Mouse (Mus musculus): ENCODE measurements at regions not wholly inside any gene's neighbourhood (a gene's known extent, or its start where the extent isn't known, plus 50 kb on each side); places are given as distances from the start of the nearest gene placed in this dataset.

DNA sequence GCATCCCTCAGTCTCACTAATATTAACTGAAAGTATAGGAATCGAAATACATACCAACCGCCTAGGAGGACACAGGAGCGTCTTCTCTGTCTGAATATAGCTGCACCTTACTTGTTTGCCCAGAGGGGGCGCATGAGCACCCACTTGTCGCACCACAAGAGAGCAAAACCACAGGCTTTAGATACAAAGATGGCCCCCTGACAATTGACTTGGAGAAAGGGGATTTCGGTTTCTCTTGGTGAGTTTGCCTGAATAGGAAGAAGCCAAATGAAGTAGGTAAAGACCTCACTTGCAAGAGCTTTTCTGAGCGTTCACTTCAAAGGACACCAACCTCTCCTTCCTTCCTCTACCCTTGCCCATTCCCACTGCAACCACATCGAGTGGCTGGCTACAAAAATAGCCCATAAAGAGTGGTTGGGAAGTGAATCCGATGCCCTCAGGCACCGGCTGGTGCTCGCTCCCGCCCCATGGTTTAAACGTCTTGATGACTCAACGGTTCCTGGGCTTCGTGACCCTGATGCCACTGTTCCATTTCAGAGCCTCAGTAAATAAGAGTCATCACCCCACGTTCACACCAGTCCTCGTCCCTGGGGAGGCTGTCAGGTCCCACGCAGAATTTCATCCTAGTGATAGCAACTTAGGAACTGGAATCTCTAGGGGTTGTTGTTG, 180.1 kb upstream of the Dyrk2 start:
- no peak for ATAC-seq (replicated peaks; ENCODE audit: low FRiP score)
- peaks cover 21% of the 10 kb centered on the region for H3K4me1 ChIP-seq

DNA sequence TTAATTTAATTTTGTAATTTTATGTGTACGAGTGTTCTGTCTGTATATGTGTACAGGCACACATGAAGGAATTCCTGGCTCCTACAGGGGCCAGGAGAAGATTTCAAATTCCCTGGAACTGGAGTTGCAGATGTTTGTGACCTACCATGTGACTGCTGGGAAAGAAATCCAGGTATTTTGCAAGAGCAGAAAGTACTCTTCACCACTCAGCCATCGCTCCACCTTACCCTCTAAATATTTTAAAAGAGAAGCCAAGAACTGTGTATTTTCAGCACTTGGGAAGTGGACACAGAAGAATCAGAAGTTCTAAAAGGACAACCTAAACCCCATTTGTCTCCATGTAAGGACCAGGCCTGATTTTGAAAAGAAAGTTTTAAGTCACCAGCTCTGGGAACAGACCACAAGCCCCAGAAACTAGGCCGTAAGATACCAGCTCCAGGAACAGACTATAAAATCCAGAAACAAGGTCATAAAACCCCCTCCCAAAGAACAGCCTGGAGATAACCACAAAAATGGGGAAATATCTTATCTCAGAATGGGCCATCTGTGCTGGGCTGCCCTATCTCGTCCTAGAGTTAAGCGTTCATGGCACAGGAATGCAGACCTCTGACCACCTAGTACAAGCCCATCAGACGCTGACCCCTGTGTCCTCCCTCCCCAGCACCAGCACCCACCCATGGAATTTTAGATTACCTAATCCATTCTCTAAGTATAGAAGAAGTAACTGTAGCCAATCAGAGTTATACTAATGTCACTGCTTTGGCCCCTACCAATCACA, 178.8 kb upstream of the Dyrk2 start:
- H3K27ac ChIP-seq, result no peak overlapping the region

More for the DNA sequence above, 180.1 kb upstream of the Dyrk2 start:
- H3K9me3 ChIP-seq (replicated peaks), result no peaks in the 10 kb centered on the region
- no peaks in the 10 kb centered on the region for H3K36me3 ChIP-seq
- whole genome bisulfite sequencing, result 78% methylated on average over 18 of the region's 18 CpGs
- no peak overlapping the region for H3K9ac ChIP-seq
- H3K27ac ChIP-seq, result no peak overlapping the region
- no peaks in the 10 kb centered on the region for H3K27me3 ChIP-seq
- H3K4me3 ChIP-seq (replicated peaks), result no peak overlapping the region
- H3K4me2 ChIP-seq, result no peak overlapping the region

DNA sequence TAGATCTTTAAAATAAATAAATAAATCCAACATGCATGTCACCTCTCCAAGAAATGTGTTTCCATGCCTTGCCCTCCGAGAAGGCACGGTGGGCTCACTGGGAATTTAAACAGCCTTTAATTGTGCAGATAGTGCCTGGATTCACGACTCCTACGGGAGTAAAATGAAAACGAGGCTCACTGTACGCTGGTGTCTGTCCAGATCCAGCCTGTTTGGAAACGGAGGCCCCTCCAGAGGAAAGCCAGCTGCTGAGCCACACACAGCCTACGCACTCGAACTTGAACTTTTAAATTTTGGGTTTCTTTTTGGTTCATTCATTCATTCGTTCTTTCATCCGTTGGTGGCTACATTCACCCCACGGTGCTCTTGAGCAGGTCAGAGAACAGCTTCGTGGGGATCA, 175.1 kb upstream of the Dyrk2 start:
- Histone ChIP-seq H3K27ac (no peak overlapping the region), H3K27me3 (no peaks in the 10 kb centered on the region), H3K4me3 (replicated peaks) (no peak overlapping the region), H3K36me3 (no peaks in the 10 kb centered on the region), H3K4me2 (no peak overlapping the region), H3K9ac (no peak overlapping the region), H3K9me3 (replicated peaks) (no peaks in the 10 kb centered on the region), H3K4me1 (0 out of 2 replicates have a peak, but pooled peaks cover 5% of the 10 kb centered on the region)
- no peak for ATAC-seq (replicated peaks; ENCODE audit: low FRiP score)
- 62% methylated on average over 13 of the region's 13 CpGs for WGBS

More for the DNA sequence above, 178.8 kb upstream of the Dyrk2 start:
- no peaks in the 10 kb centered on the region for H3K27me3 ChIP-seq
- H3K4me1 ChIP-seq, result peaks cover 14% of the 10 kb centered on the region
- no peak overlapping the region for H3K9ac ChIP-seq
- 86% methylated on average over 6 of the region's 6 CpGs for WGBS
- no peaks in the 10 kb centered on the region for H3K9me3 ChIP-seq (replicated peaks)
- H3K4me2 ChIP-seq, result no peak overlapping the region
- ATAC-seq (replicated peaks; ENCODE audit: low FRiP score), result no peak
- H3K36me3 ChIP-seq, result no peaks in the 10 kb centered on the region
- H3K4me3 ChIP-seq (replicated peaks), result no peak overlapping the region

DNA sequence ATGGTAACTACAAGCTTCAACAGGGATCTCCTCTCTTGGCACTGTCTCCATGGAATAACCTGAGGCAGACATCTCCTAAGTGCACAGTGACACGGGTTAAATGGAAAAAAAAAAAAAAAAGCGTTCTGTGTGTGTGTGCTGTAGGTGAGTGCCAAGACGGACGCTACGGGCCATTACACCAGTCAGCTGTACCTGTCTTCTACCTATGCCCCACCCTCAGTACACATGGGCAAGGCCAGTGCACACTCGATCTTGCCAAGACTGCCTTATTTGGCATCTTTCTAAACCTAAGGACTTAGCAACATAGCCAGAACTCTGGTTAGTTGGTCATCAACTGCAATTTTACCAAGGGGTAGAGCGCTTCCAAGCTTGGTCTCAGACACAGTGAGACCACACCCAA, 173.1 kb upstream of the Dyrk2 start:
- Histone ChIP-seq H3K9ac (no peak overlapping the region), H3K4me2 (no peak overlapping the region), H3K27ac (no peak overlapping the region), H3K27me3 (no peaks in the 10 kb centered on the region), H3K9me3 (replicated peaks) (no peaks in the 10 kb centered on the region), H3K4me3 (replicated peaks) (no peak overlapping the region), H3K36me3 (no peaks in the 10 kb centered on the region), H3K4me1 (0 out of 2 replicates have a peak, but pooled peaks cover 10% of the 10 kb centered on the region)
- 84% methylated on average over 7 of the region's 7 CpGs for WGBS
- ATAC-seq (replicated peaks; ENCODE audit: low FRiP score), result no peak

GRCm38 (mm10) chr10:119040205-119040604, 170.2 kb upstream of the Dyrk2 start:
- Histone ChIP-seq H3K9ac (no peak overlapping the region), H3K4me1 (0 out of 2 replicates have a peak, but pooled peaks cover 10% of the 10 kb centered on the region), H3K4me2 (no peak overlapping the region), H3K27ac (0 out of 2 replicates have a peak overlapping the region, but pooled peaks have one; percentile 45), H3K36me3 (no peaks in the 10 kb centered on the region), H3K4me3 (replicated peaks) (no peak overlapping the region), H3K27me3 (no peaks in the 10 kb centered on the region), H3K9me3 (replicated peaks) (no peaks in the 10 kb centered on the region)
- WGBS, result 61% methylated on average over 4 of the region's 4 CpGs
- no peak for ATAC-seq (replicated peaks; ENCODE audit: low FRiP score)

DNA sequence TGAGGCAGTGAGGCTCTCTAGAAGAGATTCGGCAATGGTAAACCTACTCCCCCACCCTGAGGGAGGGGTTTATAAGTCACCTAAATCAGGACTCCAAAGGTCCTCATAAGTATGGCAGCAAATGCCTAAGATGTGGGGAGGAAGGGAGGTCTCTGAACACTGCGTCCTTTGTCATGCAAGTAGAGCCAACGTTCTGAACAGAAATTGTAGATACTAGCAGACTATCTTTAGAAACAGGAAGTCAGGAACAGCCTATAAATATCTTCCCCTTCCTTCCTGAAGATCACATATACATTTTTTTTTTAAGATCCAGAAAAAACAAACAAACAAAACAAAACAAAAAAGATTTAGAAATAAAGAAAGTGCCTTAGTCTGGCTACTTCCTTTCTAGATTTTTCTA, 169.7 kb upstream of the Dyrk2 start:
- H3K27ac ChIP-seq, result 0 out of 2 replicates have a peak overlapping the region, but pooled peaks have one; percentile 27
- ATAC-seq (replicated peaks; ENCODE audit: low FRiP score), result no peak
- H3K36me3 ChIP-seq, result no peaks in the 10 kb centered on the region
- H3K9me3 ChIP-seq (replicated peaks), result no peaks in the 10 kb centered on the region
- H3K4me2 ChIP-seq, result no peak overlapping the region
- no peak overlapping the region for H3K9ac ChIP-seq
- 38% methylated on average over 3 of the region's 3 CpGs for WGBS
- no peak overlapping the region for H3K4me3 ChIP-seq (replicated peaks)
- no peaks in the 10 kb centered on the region for H3K27me3 ChIP-seq
- H3K4me1 ChIP-seq, result 0 out of 2 replicates have a peak, but pooled peaks cover 10% of the 10 kb centered on the region

DNA sequence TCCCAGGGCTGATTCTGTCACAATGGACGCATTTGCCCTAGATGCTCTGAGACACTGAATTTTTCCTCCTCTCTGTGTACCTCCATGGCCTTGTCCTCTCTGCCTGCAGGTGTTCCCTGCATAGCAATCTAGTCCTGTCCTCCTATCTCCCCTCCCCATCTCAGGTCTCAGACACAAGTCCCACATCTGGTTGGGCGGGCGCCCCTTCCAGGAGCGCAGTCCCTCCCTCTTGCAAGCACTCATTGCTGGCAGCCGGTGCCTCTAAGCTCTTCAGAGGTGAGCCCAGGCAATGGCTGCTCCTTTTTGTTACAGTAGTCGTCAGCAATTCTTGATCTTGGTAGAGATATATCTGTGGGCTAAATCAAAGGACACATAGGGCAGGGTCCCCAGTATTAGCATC, 169.0 kb upstream of the Dyrk2 start:
- Histone ChIP-seq H3K4me1 (0 out of 2 replicates have a peak, but pooled peaks cover 10% of the 10 kb centered on the region), H3K9ac (no peak overlapping the region), H3K36me3 (no peaks in the 10 kb centered on the region), H3K4me2 (no peak overlapping the region), H3K4me3 (replicated peaks) (no peak overlapping the region), H3K27me3 (no peaks in the 10 kb centered on the region), H3K9me3 (replicated peaks) (no peaks in the 10 kb centered on the region), H3K27ac (no peak overlapping the region)
- ATAC-seq (replicated peaks; ENCODE audit: low FRiP score), result no peak
- 80% methylated on average over 6 of the region's 6 CpGs for WGBS

- Histone ChIP-seq H3K4me1 (0 out of 2 replicates have a peak, but pooled peaks cover 10% of the 10 kb centered on the region), H3K4me2 (no peak overlapping the region), H3K9me3 (replicated peaks) (no peaks in the 10 kb centered on the region), H3K9ac (no peak overlapping the region), H3K27ac (no peak overlapping the region), H3K4me3 (replicated peaks) (no peak overlapping the region), H3K36me3 (no peaks in the 10 kb centered on the region), H3K27me3 (0 out of 2 replicates have a peak, but pooled peaks cover 3% of the 10 kb centered on the region)
- no peak for ATAC-seq (replicated peaks; ENCODE audit: low FRiP score)
- 90% methylated on average over 8 of the region's 8 CpGs for WGBS
Measured at GRCm38 (mm10) chr10:119037781-119038180, 167.8 kb upstream of the Dyrk2 start.

- 85% methylated on average over 5 of the region's 5 CpGs for WGBS
- H3K4me2 ChIP-seq, result no peak overlapping the region
- peaks cover 23% of the 10 kb centered on the region; the same call in 1 of the 2 replicates for H3K4me1 ChIP-seq
- no peaks in the 10 kb centered on the region for H3K9me3 ChIP-seq (replicated peaks)
- 0 out of 2 replicates have a peak, but pooled peaks cover 3% of the 10 kb centered on the region for H3K27me3 ChIP-seq
- H3K36me3 ChIP-seq, result no peaks in the 10 kb centered on the region
- no peak overlapping the region for H3K27ac ChIP-seq
- ATAC-seq (replicated peaks; ENCODE audit: low FRiP score), result no peak
- no peak overlapping the region for H3K4me3 ChIP-seq (replicated peaks)
- H3K9ac ChIP-seq, result no peak overlapping the region
Measured at GRCm38 (mm10) chr10:119035863-119036262, 165.9 kb upstream of the Dyrk2 start.

- 73% methylated on average over 4 of the region's 4 CpGs for WGBS
Measured at GRCm38 (mm10) chr10:119034396-119034795, 164.4 kb upstream of the Dyrk2 start.

DNA sequence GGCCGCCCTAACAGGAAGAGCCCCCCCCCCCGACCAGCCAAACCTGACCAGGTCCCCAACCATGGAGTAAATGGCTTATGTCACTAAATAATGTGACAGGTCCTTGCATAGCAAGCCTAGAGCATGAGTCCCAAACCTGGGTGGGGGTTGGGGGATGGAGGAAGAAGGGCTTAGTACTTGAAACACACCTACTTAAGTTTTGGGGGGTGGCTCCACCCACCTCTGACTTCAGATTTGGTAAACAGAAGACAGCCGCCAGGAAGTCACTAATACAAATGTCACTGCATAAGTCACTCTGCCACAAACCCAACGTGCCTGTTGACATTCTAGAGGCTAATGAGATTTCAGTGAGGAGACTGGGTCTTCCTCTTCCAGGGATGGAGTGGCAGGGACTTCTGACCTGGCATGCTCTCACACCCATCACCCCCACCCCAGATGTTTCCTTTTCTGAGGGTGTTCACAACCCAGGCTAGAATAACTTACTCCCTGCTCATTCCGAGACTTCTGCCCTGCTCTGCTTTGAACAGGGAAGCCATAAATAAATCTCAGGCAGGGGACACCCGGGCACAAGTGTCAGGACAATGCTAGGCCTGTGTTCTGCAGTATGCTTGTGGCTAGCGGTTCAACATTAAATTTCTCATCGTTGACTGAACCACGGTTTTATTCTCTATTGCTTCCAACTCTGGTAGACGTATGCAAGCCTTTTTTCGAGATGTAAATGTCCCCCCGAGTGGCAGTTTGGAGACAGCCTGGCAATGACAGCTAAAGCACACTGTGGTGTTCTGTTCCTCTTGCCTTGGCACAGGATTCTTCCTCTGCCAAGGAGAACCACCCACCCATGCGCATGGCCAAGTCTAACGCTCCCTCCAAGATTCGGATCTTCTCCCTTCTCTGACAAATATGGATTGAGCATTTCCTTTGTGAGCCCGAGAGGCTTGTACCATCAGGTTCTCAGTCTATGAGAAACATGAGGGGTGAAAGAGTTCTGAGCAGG, 161.6 kb upstream of the Dyrk2 start:
- 44% methylated on average over 16 of the region's 16 CpGs for WGBS
- Histone ChIP-seq H3K9ac (no peak overlapping the region), H3K36me3 (no peaks in the 10 kb centered on the region), H3K4me1 (peaks cover 21% of the 10 kb centered on the region), H3K9me3 (replicated peaks) (no peaks in the 10 kb centered on the region), H3K27ac (peak overlapping the region; percentile 51; the same call in 1 of the 2 replicates), H3K4me3 (replicated peaks) (no peak overlapping the region), H3K4me2 (no peak overlapping the region), H3K27me3 (peaks cover 21% of the 10 kb centered on the region)
- ATAC-seq (replicated peaks; ENCODE audit: low FRiP score), result peak; percentile 87

More at GRCm38 (mm10) chr10:119034396-119034795, 164.4 kb upstream of the Dyrk2 start:
- ATAC-seq (replicated peaks; ENCODE audit: low FRiP score), result no peak
- H3K27me3 ChIP-seq, result peaks cover 10% of the 10 kb centered on the region; the same call in 1 of the 2 replicates
- no peaks in the 10 kb centered on the region for H3K9me3 ChIP-seq (replicated peaks)
- no peak overlapping the region for H3K27ac ChIP-seq
- H3K4me3 ChIP-seq (replicated peaks), result no peak overlapping the region
- H3K4me1 ChIP-seq, result peaks cover 18% of the 10 kb centered on the region; the same call in 1 of the 2 replicates
- no peaks in the 10 kb centered on the region for H3K36me3 ChIP-seq
- H3K9ac ChIP-seq, result no peak overlapping the region
- no peak overlapping the region for H3K4me2 ChIP-seq

Measured in kidney, embryonic 15.5 days (tissue).